Mouse (Mus musculus): ENCODE results near the gene Il24.

DNA sequence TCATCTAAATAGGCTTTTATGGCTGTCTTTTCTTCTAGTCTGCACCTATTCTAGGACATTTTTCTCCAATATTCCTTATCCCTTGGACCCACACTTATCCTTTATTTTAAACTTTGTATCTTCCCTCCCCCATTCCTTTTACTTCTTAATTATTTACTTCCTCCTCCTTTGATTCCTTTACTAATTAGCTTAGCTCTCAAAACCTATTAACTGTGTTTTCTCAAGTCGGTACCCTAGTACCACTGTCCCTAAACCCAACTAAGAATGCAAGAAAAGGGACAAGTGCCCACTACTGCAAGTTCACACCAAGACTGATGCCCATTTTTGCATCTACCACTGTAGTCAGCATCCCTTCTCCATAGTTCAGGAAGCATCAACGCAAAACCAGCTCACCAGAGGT is 31.5 kb downstream of the Il24 start:
- TF ChIP-seq CTCF (IDR thresholded peaks at IDR 0.05; ENCODE audit: low read depth, low read length), result no peak
- TF ChIP-seq POLR2A (IDR thresholded peaks at IDR 0.05; ENCODE audit: borderline replicate concordance, low read depth, low read length), result no peak
